Mouse (Mus musculus) gastrocnemius, postnatal 4 days (tissue): ENCODE measurements around the gene Col24a1. TPM values are rescaled to one million over a fixed set of nuclear protein-coding genes. Genes with fewer than 3 reads are reported as not detected.
A peak's percentile ranks its signal among the peaks of the same experiment; 100 is the strongest.

Experiments used
- DNase-seq, 2 experiments: peaks; one replicate each; pipeline ENCODE4 v3.0.0; 2021 to 2022; ENCODE audit warnings: low spot score in 2 of 2, mixed read lengths in 2 of 2
- total RNA-seq, 2 experiments: library from RNA; stranded (reverse); gene quantifications; 2 replicates each; pipeline ENCODE4 v1.2.3; 2021

The Col24a1 gene
- total RNA-seq, 2 experiments from 2014 or later, result 10.5 to 11.2 TPM

DNA sequence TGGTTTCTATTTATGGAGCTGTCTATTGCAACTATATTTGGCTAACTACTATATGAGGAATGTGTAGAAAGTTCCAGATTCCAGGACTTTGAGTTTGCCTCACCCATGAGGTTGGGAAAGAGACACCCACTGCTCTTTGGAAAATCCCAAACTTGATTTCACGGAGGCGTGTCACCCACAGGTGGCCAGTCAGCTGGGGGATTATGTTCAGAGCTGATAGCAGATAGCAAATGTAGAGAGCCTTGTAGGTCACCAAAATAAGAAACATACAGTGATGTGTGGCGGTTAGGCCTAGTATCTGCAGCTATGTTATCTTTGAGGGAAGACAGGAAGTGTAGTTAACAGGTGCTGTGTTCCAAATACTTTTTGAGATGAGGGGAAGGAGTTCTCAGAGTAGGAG is 56.4 kb downstream of the Col24a1 start:
- no peak for DNase-seq

GRCm38 (mm10) chr3:145353951-145354350 is 61.7 kb downstream of the Col24a1 start:
- no peak for DNase-seq

GRCm38 (mm10) chr3:145356865-145357487 is 64.7 kb downstream of the Col24a1 start:
- no peak for DNase-seq

DNA sequence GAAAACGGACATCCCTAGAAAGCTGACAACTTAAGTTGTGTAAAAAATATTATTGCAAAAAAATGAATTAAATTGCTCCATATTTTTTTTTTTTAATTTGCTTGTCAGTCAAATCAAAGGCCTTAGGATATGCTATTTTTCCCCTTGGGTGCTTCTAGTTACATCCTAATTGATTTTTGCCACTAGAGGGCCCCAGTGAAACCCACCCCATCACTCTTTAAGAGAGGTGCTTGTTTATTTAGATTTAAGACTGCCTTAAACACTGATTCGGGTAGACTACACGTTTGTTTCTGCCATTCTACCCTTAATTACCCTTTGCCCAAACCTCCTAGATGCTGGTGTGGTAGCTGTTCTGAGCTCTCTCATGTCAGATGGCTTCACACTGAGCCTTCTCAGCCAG is 73.0 kb downstream of the Col24a1 start:
- no peak for DNase-seq

DNA sequence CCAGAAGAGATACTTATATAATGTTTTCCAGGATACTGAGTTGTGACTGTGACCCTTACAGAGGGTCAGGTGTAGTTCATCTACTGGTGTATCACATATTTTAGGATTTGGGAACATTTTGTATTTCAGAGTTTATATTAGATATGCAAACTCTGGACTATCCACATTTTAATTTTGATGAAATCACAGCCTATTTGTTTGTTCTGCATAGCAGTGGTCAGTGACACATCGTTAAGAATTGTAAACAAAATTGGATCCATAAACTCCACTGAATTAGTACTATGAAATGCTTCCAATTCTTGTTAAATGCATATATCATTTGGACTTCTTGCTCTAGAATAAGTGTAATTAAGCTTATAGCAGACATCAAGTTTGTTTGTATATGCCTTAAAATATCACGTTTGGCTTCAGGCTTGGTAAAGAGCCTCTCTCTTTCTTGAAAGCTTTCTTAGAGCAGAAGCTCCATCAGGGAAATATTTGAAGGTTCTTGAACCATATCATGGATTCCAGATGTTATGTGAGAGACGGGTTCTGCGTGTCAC is 75.0 kb downstream of the Col24a1 start:
- DNase-seq, result no peak

DNA sequence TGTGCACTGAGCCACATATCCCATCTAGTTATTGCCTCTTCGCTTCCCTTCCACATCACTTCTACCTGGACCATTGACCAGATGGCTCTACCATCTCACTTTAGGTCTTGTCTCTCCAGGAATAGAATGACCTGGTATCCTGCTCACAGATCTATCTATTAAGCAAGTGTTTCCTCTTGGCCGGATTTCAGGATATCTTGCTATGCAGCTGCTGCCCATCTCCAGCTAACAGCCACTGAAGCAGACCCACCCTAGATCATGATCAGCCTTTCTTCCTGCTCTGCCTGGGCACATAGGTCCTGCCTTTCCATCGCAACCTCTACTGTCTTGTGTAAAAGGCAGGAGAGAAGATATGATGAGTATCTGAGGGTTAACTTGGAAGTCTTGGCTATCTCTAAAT is 84.0 kb downstream of the Col24a1 start:
- no peak for DNase-seq

GRCm38 (mm10) chr3:145383095-145383494 is 90.8 kb downstream of the Col24a1 start:
- no peak for DNase-seq

- DNase-seq, result no peak
Observed at GRCm38 (mm10) chr3:145386434-145386833, 94.2 kb downstream of the Col24a1 start.

GRCm38 (mm10) chr3:145390681-145391080 is 98.4 kb downstream of the Col24a1 start:
- DNase-seq, result peak in 1 of 2 experiments; percentile 8

- DNase-seq, result no peak
Observed at GRCm38 (mm10) chr3:145391986-145392659, 99.9 kb downstream of the Col24a1 start.

DNA sequence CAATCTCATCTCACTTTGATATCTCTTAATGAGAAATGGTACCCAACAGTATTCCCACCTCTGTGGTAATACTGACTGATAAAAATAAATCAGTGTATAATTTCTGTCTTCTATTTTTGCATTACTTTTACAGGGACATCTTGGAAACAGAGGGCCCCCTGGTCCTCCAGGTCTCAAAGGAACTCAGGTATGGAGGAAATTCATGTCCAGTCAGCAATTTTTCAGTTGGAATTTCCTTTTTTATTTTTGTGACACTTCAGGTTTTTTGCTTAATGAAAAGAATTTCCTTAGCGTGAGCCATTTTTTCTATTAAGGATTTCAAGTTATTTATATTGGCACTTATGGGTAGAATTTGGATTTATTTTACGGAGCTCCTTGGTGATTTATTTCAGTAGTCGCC is 106.9 kb downstream of the Col24a1 start:
- DNase-seq, result no peak

GRCm38 (mm10) chr3:145402257-145402656 is 110.0 kb downstream of the Col24a1 start:
- no peak for DNase-seq

DNA sequence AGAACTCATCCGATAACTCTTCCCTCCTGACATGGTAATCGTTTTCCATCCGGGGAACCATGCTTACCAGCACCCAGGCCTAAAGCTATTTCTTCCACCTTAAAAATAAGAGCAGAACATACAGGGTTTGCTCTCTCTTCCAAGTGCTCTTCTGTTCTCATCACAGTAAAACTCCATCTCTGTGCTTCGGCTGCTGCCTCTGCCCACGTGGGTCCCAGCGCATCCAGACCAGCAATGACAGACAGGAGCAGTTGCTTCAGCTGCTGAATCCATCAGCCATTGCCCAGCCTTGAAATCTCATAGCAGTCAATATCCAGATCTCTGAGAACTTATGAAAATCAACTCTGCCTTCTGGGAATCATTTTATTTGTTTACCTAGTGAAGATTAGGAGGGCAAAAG is 110.7 kb downstream of the Col24a1 start:
- no peak for DNase-seq

- no peak for DNase-seq
Observed at GRCm38 (mm10) chr3:145408045-145408444, 115.8 kb downstream of the Col24a1 start.

GRCm38 (mm10) chr3:145412137-145412536 is 119.9 kb downstream of the Col24a1 start:
- DNase-seq, result no peak

- DNase-seq, result no peak
Observed at GRCm38 (mm10) chr3:145414362-145414761, 122.1 kb downstream of the Col24a1 start.

DNA sequence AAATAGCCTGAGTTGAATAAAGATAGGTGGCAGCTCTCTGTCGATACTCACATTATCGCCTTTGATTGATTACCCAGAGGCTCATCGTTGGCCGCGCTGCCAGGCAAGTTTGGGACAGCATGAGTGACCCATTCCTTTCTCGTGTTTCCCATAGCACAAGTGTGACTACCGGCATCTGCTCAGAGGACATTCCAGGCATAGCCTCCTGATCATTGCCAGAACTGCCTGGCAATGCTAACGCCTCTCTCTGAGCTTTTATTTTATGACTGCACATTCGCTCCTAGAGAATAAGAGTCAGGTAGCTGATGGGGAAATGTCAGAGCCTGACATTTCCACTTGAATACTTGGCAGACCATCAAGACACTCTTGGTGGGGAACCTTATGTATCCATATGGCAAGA is 125.5 kb downstream of the Col24a1 start:
- DNase-seq, result peak in 1 of 2 experiments; percentile 24

DNA sequence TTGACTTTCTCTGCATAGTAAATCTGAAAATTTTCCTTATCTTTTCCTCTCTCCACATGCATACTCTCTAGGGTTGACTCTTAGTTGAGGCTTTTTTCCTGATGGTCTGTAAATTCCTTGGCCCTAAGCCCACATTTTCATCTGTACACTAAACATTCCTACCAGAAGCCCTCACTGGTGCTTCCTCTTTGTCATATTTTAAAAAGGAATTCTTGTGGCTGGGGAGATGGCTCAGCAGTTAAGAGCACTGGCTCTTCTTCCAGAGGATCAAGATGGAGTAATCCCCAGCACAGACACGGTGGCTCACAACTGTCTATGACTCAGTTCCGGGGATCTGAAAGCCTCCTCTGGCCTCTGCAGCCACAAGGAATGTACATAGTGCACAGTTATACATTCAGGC is 128.1 kb downstream of the Col24a1 start:
- no peak for DNase-seq

DNA sequence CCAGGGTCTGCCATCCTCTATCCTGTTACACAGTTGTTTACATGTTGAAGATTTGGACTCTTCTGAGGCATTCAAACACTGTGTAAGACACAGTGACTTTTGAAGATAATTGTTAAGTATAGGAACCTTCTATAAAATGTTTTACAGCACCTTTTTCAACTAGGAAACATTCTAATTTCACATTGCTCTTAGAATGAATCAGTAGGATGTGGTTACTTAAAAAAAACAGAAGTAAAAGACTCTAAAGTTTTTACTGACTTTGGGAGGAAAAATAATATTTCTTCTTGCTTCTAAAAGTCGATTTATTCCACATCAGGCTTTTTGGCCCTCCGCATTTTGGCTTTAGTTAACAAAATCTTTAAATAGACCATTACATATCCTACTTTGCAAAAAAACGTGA is 129.8 kb downstream of the Col24a1 start:
- DNase-seq, result no peak

DNA sequence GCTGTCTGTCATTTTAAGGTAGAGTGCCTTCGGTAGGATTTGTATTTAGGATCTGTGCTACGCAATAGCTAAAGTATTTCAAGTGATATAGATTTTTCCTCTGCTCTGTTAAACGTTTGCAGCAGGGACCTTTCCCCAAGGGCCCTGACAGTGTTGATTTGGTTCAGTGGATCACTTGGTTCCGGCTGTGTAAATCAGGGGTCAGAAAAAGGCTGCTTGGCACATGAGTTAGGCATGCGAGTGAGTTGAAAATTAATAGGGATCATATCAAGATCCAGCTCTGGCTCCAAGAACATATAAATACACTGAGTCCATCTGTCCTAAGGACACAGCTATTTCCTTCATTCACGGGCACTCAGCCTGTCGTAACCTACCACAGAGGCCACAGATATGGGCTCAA is 146.1 kb downstream of the Col24a1 start:
- DNase-seq, result no peak

- no peak for DNase-seq
Observed at GRCm38 (mm10) chr3:145439086-145439485, 146.8 kb downstream of the Col24a1 start.

DNA sequence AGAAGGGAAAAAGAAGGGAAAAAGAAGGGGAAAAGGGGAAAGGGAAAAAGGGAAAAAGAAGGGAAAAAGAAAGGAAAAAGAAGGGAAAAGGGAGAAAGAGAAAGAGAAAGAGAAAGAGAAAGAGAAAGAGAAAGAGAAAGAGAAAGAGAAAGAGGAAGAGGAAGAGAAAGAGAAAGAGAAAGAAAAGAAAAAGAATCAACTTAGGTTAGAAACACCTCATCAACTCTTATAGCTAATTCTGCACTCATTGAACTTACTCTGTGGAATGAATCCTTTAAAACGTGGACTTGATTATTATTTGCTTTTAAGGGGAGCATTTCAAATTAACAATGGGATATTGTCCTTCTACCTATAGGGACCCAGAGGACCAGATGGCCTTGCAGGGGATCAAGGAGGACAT is 148.7 kb downstream of the Col24a1 start:
- DNase-seq, result no peak

DNA sequence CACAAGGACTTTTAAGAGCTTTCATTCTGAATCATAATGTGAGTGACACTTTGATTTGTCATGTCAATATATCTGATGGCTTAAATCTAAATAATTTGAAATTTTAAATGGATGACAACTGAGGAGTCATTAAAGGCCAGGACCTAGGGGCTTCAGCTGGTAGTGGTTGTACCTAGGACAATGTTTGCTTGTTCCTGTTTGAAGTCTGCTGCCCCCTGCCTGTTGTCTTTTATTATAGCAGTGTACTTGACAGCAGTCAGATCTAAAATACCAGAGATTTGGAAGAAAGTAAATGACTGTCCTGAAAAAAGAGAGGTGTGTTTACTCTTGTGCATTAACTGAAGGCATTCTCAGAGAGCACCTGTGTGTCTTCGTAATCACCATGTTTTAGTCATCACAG is 150.0 kb downstream of the Col24a1 start:
- DNase-seq, result peak in 1 of 2 experiments; percentile 26
